Mouse (Mus musculus) CH12.LX (cell line): ENCODE data around the gene Tmem63b.

ENCODE experiments used
- CTCF ChIP-seq, 2 experiments: IDR thresholded peaks in 1 of 2; conservative IDR thresholded peaks in 1 of 2; 2 replicates each; pipeline ENCODE4 v1.5.1; 2011 to 2012; ENCODE audit warnings: low read depth in 2 of 2, low read length in 2 of 2, improper control_type of control experiment in 1 of 2, inconsistent platforms in 1 of 2, mild to moderate bottlenecking in 1 of 2, moderate library complexity in 1 of 2
- E2F4 ChIP-seq: IDR thresholded peaks from 2 replicates; pipeline ENCODE4 v1.6.1; 2011; ENCODE audit warnings: low read depth, low read length, improper control_type of control experiment; ENCODE audit not compliant: insufficient replicate concordance
- EP300 ChIP-seq: IDR thresholded peaks from 2 replicates; pipeline ENCODE4 v1.6.1; 2011; ENCODE audit warnings: low read length, improper control_type of control experiment
- HCFC1 ChIP-seq: IDR thresholded peaks from 2 replicates; pipeline ENCODE4 v1.6.1; 2012; ENCODE audit warnings: low read depth, mild to moderate bottlenecking, inconsistent platforms, low read length, improper control_type of control experiment
- NELFE ChIP-seq: IDR thresholded peaks from 2 replicates; pipeline ENCODE4 v1.6.1; 2011; ENCODE audit warnings: low read depth, low read length, improper control_type of control experiment
- POLR2AphosphoS2 ChIP-seq: IDR thresholded peaks from 2 replicates; pipeline ENCODE4 v1.6.1; 2011; ENCODE audit warnings: low read depth, low read length, improper control_type of control experiment

DNA sequence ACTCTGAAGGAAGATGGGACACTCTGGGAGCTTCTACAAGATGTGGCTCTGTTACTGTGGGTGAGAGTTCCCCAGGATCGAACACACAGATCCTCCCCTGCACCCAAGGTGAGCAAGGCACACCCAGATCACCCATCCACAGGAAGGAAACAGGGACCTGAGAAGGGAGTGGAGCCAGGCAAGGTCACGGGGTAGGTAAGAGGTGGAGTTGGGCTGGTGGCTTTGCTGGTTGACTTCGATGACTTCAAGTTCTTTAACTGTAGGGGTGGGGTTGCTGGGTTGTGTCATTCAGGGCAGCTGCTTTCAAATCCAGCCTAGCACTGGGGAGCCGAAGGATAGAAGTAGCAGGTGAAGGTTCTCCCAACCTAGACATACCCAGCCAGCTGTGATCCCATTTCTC, 3.9 kb downstream of the Tmem63b start:
- TF ChIP-seq CTCF (conservative IDR thresholded peaks at IDR 0.05 in 1 of 2, IDR thresholded peaks at IDR 0.05 in 1 of 2; ENCODE audit: low read depth in 2 of 2, low read length in 2 of 2) (no peak), E2F4 (no peak), HCFC1 (no peak), EP300 (no peak), POLR2AphosphoS2 (no peak), NELFE (no peak)
